Mouse (Mus musculus) megakaryocyte, embryonic 14.5 days (primary cell): ENCODE data around the gene Fyn.

Experiments used
- FLI1 ChIP-seq: IDR thresholded peaks from 2 replicates; pipeline ENCODE4 v1.6.1; 2012; ENCODE audit warnings: low read length, inconsistent platforms, mixed read lengths
- GATA1 ChIP-seq: IDR thresholded peaks from 3 replicates; pipeline ENCODE4 v1.6.1; 2012; ENCODE audit warnings: mixed read lengths, low read length, inconsistent platforms, borderline replicate concordance

DNA sequence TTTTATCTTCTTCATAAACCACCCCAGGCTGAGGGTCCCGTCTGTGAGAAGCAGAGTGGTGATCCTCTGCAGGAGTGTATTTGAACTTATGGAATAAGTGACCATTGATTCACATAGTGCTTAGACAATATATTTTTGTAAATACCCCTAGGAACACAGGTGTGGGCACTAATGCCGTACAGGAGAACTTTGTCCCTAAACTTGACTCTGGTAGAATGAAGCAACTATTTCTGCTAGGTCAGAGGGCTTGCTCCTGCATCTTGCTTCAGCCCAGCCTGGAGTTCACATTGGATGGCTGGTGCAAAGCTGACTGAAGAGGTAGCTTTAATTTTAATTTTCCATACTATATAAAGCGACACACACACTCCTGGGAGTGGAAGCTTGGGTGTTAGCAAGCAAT lies 119.9 kb downstream of the Fyn start:
- TF ChIP-seq FLI1 (no peak), GATA1 (no peak)
